Mouse (Mus musculus): ENCODE results near the gene Loxl3. TPM values are rescaled to one million over a fixed set of nuclear protein-coding genes. Genes with fewer than 3 reads are reported as not detected.

The Loxl3 gene
- total RNA-seq, 1 experiment from 2014 or later = 0.47 TPM

Other genes starting within 250 kb of the Loxl3 start
- gene Sema4f, start 94.4 kb upstream of the Loxl3 start, total RNA-seq (2017) = 0.58 and 1.5 TPM in 2 replicates
- 1.1 and 2.1 TPM in 2 replicates for gene M1ap, start 87.3 kb upstream of the Loxl3 start, total RNA-seq (2017)
- gene Dok1, start 702 bp upstream of the Loxl3 start, total RNA-seq (2017) = 20.7 and 25.4 TPM in 2 replicates
- gene Aup1, start 20.3 kb downstream of the Loxl3 start, total RNA-seq (2017) = 221 and 242 TPM in 2 replicates
- 33.3 and 36.1 TPM in 2 replicates for gene Htra2, start 21.1 kb downstream of the Loxl3 start, total RNA-seq (2017)
- 2.5 and 4.3 TPM in 2 replicates for gene Dqx1, start 23.7 kb downstream of the Loxl3 start, total RNA-seq (2017)
- not detected in 2 replicates for gene Tlx2, start 36.1 kb downstream of the Loxl3 start, total RNA-seq (2017)
- gene Pcgf1, start 43.7 kb downstream of the Loxl3 start, total RNA-seq (2017) = 9.5 and 15.0 TPM in 2 replicates
- gene Lbx2, start 52.2 kb downstream of the Loxl3 start, total RNA-seq (2017) = not detected in 2 replicates
- gene Ccdc142, start 67.4 kb downstream of the Loxl3 start, total RNA-seq (2017) = 8.6 and 11.9 TPM in 2 replicates
- 6.6 and 7.6 TPM in 2 replicates for gene Gm42688, start 67.4 kb downstream of the Loxl3 start, total RNA-seq (2017)
- gene Mrpl53, start 74.9 kb downstream of the Loxl3 start, total RNA-seq (2017) = 8.8 and 20.5 TPM in 2 replicates
- 36.2 and 36.5 TPM in 2 replicates for gene Mogs, start 81.3 kb downstream of the Loxl3 start, total RNA-seq (2017)
- 79.6 and 83.8 TPM in 2 replicates for gene Wbp1, start 87.4 kb downstream of the Loxl3 start, total RNA-seq (2017)
- gene Ino80b, start 91.3 kb downstream of the Loxl3 start, total RNA-seq (2017) = 52.8 and 57.5 TPM in 2 replicates
- gene Rtkn, start 101.3 kb downstream of the Loxl3 start, total RNA-seq (2017) = not detected in 2 replicates
- gene Wdr54, start 122.2 kb downstream of the Loxl3 start, total RNA-seq (2017) = 0.49 TPM in 1 of 2 replicates, not detected in the other
- gene 1700003E16Rik, start 122.2 kb downstream of the Loxl3 start, total RNA-seq (2017) = not detected in 2 replicates
- 80.4 and 83.4 TPM in 2 replicates for gene Dctn1, start 131.7 kb downstream of the Loxl3 start, total RNA-seq (2017)
- gene Slc4a5, start 185.7 kb downstream of the Loxl3 start, total RNA-seq (2017) = not detected in 2 replicates

All from neutrophil, adult 5-6 weeks (primary cell).